Mouse (Mus musculus): ENCODE results near the gene Lztfl1. TPM values are rescaled to one million over a fixed set of nuclear protein-coding genes. Genes with fewer than 3 reads are reported as not detected.

The Lztfl1 gene
- polyA plus RNA-seq, 1 experiment = 19.1 TPM

DNA sequence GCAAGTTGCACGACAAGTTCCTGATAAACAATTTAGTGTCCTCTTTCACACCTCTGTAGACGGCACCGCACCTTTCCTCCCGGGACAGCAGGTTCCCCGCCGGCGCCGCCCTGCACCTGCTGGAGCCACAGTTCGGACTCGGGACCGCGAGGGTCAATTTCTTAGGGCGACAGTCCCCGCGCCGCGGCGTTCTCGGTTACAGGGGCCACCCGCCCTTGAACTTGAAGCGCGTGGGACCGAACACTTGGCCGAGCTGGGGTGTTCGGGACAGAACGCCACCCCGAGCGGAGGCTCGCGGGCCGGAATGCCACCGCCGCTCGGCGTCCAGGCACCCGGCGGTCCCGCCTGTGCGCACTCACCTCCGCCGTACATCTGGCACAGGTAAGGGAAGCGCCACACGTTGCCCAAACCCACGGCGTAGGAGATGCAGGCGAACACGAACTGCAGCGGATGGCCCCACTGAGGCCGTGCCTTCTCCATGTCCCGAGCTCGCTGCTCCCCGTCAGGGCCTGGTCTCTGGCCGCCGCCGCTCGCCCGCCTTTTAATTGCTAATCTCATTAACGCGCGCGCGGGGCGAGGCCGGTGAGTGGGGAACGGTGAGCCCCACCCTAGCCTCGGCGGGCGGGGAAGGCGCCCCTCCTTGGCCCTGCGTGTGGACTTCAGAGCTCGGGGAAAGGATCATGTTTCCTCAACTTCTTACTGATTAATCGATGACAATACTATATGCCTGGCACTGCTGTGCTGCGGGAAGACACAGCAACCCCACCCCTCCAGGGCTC is 39.0 kb downstream of the Lztfl1 start, which contains the start of the genes Ccr9 and Slc6a20a:
Ccr9 (plus strand) TSS at position 113 of the 779 bp plus-strand sequence.
Slc6a20a (minus strand) TSS at position 559 of the 779 bp plus-strand sequence.
- DNase-seq (ENCODE audit: low read depth) = peak; percentile 29
- TF ChIP-seq POLR2A (IDR thresholded peaks at IDR 0.05; ENCODE audit: borderline replicate concordance, extremely low read depth, insufficient read depth, insufficient read length, poor library complexity, severe bottlenecking) (no peak), CTCF (IDR thresholded peaks at IDR 0.05; ENCODE audit: borderline replicate concordance, extremely low read depth, insufficient read depth, insufficient read length) (no peak)

DNA sequence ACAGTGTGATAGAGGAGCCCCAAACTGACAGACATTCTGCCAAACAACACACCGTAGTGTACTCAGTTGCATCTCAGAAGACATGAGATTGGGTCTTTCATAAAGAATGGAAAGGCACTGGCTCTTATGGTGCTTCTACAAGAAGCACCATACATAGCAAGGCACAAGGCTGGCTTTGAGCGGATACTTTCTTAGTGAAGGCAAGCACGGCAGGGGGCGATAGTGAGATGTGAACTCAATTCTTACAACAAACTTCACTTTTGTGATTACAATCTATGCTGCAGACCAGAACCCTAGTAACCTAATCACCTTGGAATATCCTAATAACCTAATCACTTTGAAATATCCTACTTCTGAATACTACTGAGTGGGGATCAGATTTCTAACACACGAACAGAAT is 51.9 kb downstream of the Lztfl1 start:
- TF ChIP-seq CTCF (IDR thresholded peaks at IDR 0.05; ENCODE audit: borderline replicate concordance, extremely low read depth, insufficient read depth, insufficient read length) (peak; percentile 44; the same call in 1 of the 2 replicates), POLR2A (IDR thresholded peaks at IDR 0.05; ENCODE audit: borderline replicate concordance, extremely low read depth, insufficient read depth, insufficient read length, poor library complexity, severe bottlenecking) (no peak)
- peak; percentile 47 for DNase-seq (ENCODE audit: low read depth)

DNA sequence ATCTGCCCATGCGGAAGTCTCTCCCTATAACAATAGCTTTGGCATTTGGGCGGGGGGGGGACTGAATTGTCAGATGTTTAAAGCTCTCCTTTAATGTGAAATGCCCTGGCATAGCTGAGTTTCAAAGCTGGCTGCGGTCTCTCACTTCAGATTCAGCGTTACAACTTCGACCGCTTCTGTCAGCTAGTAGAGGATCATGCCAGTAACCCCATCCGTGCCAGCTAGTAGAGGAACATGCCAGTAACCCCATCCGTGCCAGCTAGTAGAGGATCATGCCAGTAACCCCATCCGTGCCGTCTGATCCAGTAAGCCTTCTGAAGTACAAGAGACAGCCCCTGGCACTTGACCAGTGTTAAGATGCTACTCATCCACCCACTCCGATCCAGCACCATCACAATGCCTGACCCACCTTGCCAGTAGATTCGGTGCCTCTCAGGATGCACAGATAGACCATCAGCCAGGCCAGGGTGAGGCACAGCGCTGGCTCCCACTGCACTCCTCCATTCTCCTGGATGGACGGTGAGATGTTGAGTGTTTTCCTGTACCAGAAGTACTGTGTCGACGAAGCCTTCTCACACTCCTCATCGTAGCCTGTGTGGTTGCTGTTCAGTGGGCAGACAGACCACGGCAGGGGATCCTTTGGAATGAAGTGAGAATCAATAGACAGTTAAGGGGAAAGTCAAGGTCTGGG is 57.4 kb downstream of the Lztfl1 start:
- peak; percentile 64 for DNase-seq (ENCODE audit: low read depth)

DNA sequence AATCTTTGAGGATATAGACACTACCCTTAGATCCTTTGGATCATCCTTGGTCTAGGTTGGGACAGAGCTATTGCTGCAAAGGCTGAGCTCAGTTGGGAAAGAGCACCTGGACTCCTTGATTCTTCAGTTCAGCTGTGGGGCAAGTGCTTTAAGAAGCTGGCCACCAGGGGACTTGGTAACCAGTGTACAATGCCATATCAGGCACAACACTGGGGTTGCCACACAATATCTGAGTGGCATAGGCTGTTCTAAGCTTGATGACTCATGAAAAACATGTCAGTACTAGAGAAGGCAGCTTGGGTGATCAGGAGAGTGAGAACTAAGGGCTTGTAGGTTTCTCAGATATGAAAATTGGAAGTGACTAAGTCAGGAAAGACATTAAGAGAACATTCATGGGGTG is 58.5 kb downstream of the Lztfl1 start:
- DNase-seq (ENCODE audit: low read depth) = no peak
- no peak for TF ChIP-seq POLR2A (IDR thresholded peaks at IDR 0.05; ENCODE audit: borderline replicate concordance, extremely low read depth, insufficient read depth, insufficient read length, poor library complexity, severe bottlenecking)
- TF ChIP-seq CTCF (IDR thresholded peaks at IDR 0.05; ENCODE audit: borderline replicate concordance, extremely low read depth, insufficient read depth, insufficient read length) = no peak

DNA sequence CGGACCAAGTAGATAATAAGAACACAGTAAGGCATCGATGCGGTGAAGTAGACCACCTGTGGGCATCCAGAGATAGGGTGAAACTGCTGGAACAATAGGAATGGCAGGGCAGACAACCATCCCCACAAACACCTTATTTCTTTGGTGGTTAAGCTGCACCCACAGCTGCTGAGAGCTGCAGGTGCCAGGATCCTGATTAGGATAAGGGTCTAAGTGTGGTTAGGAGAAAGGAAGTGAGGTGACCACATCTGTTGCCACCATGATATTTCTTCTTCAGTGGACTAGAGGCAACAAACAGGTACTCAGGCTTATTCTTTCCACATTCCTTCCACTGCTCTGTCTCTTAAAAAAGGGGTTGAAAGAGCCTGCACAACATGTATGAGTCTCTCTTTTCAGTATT is 60.0 kb downstream of the Lztfl1 start:
- TF ChIP-seq POLR2A (IDR thresholded peaks at IDR 0.05; ENCODE audit: borderline replicate concordance, extremely low read depth, insufficient read depth, insufficient read length, poor library complexity, severe bottlenecking) (no peak), CTCF (IDR thresholded peaks at IDR 0.05; ENCODE audit: borderline replicate concordance, extremely low read depth, insufficient read depth, insufficient read length) (no peak)
- no peak for DNase-seq (ENCODE audit: low read depth)

DNA sequence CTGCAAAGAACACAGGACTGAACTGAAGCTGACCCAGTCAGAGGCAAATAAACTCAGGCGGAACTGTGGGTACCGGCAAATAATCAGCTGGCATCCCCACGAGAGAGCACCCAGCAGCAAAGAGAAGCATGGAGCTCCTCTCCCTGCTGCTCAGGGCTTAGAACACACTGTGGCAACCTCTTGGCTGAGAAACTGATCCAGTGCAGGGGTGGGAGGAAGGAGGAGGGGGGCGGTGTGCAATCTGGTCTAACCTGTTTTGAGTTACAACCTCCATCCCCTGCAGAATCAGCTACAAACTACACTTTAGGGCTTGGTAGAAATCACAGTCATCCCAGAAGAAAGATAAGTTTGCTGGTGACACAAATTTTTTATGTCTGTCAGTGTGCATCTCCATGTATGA is 66.1 kb downstream of the Lztfl1 start:
- DNase-seq (ENCODE audit: low read depth) = no peak
- no peak for TF ChIP-seq POLR2A (IDR thresholded peaks at IDR 0.05; ENCODE audit: borderline replicate concordance, extremely low read depth, insufficient read depth, insufficient read length, poor library complexity, severe bottlenecking)
- no peak for TF ChIP-seq CTCF (IDR thresholded peaks at IDR 0.05; ENCODE audit: borderline replicate concordance, extremely low read depth, insufficient read depth, insufficient read length)

DNA sequence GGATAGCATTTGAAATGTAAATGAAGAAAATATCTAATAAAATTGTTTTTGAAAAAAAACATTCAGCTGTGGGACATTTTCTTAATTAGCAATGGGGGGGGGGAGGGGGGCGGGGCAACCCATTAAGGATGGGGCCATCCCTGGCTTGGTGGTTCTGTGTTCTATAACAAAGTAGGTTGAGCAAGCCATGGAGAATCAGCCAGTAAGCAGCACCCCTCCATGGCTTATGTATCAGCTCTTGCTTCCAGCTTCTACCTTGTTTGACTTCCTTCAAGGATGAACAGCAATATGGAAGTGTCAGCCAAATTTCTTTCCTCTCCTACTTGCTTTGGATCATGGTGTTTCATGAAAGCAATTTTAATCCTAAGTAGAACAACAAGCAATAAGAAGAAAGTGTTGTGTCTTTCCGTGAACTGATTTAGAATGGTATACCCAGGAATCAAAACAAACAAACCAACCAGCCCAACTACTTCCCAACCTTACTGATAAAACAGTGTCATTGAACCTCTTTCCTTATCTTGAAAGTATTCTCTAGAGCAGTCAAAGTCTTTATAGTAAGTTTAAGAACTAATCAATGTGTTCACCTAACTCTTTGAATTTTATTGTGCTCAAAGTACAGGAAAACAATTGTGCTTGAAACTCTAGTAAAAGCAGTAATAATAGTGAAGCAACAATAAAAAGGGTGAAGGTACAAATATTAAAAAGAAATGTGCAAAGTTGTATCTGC is 67.5 kb downstream of the Lztfl1 start:
- no peak for DNase-seq (ENCODE audit: low read depth)
- TF ChIP-seq POLR2A (IDR thresholded peaks at IDR 0.05; ENCODE audit: borderline replicate concordance, extremely low read depth, insufficient read depth, insufficient read length, poor library complexity, severe bottlenecking) (no peak), CTCF (IDR thresholded peaks at IDR 0.05; ENCODE audit: borderline replicate concordance, extremely low read depth, insufficient read depth, insufficient read length) (no peak)

Other genes starting within 250 kb of the Lztfl1 start
- gene Limd1, start 239.0 kb downstream of the Lztfl1 start, polyA plus RNA-seq (2012; rRNA removed) = 15.4 and 16.5 TPM in 2 replicates
- gene Sacm1l, start 187.9 kb downstream of the Lztfl1 start, polyA plus RNA-seq (2012; rRNA removed) = 25.0 and 26.2 TPM in 2 replicates
- gene Slc6a20b, start 85.1 kb downstream of the Lztfl1 start, polyA plus RNA-seq (2012; rRNA removed) = 0.19 and 0.33 TPM in 2 replicates
- gene Ccr9, start 39.3 kb downstream of the Lztfl1 start, polyA plus RNA-seq (2012; rRNA removed) = 0.15 and 0.25 TPM in 2 replicates
- 6.1 and 8.7 TPM in 2 replicates for gene Slc6a20a, start 38.8 kb downstream of the Lztfl1 start, polyA plus RNA-seq (2012; rRNA removed)
- gene Cxcr6, start 88.8 kb upstream of the Lztfl1 start, polyA plus RNA-seq (2012; rRNA removed) = 0.04 TPM in 1 of 2 replicates, not detected in the other
- gene Fyco1, start 134.2 kb upstream of the Lztfl1 start, polyA plus RNA-seq (2012; rRNA removed) = 4.6 and 8.1 TPM in 2 replicates
- not detected in 2 replicates for gene Xcr1, start 144.3 kb upstream of the Lztfl1 start, polyA plus RNA-seq (2012; rRNA removed)

Measured in brain, embryonic 14.5 days (tissue).